Mouse (Mus musculus) intestine, embryonic 14.5 days (tissue): ENCODE results near the gene Shc1. TPM values are rescaled to one million over a fixed set of nuclear protein-coding genes. Genes with fewer than 3 reads are reported as not detected.

Experiments
- ATAC-seq: fragments of 200-750 bp; cut with Nextera tagmentation; replicated peaks from 2 replicates; pipeline ENCODE4 v1.8.0; 2017; ENCODE audit warnings: low read depth, moderate number of reproducible peaks, moderate TSS enrichment, moderate library complexity; ENCODE audit not compliant: low FRiP score, low TSS enrichment
- DNase-seq: peaks from one replicate; pipeline ENCODE4 v3.0.0-alpha.2; 2018; ENCODE audit warnings: low spot score
- H3K27ac ChIP-seq: fragments of 300-500 bp; sonication (generic); 2 replicates; pipeline ENCODE4 v1.5.1; 2014; ENCODE audit warnings: low read depth, mild to moderate bottlenecking, control low read depth
- H3K27me3 ChIP-seq: fragments of 300-500 bp; sonication (generic); replicated peaks from 2 replicates; pipeline ENCODE4 v1.6.1; 2014; ENCODE audit warnings: low read length, control low read depth; ENCODE audit not compliant: control insufficient read depth, insufficient read depth
- H3K36me3 ChIP-seq: fragments of 300-500 bp; sonication (generic); 2 replicates; pipeline ENCODE4 v1.6.1; 2014; ENCODE audit warnings: low read length, control low read depth; ENCODE audit not compliant: control insufficient read depth, insufficient read depth
- H3K4me1 ChIP-seq: fragments of 300-500 bp; sonication (generic); replicated peaks from 2 replicates; pipeline ENCODE4 v1.6.1; 2014; ENCODE audit warnings: low read length, control low read depth, mixed read lengths; ENCODE audit not compliant: control insufficient read depth, insufficient read depth
- H3K4me2 ChIP-seq: fragments of 300-500 bp; sonication (generic); 2 replicates; pipeline ENCODE4 v1.6.1; 2014; ENCODE audit warnings: low read length
- H3K4me3 ChIP-seq: fragments of 300-500 bp; sonication (generic); 2 replicates; pipeline ENCODE4 v1.5.1; 2014; ENCODE audit warnings: low read depth, low read length, control low read depth, mixed read lengths
- H3K9ac ChIP-seq: fragments of 300-500 bp; sonication (generic); 2 replicates; pipeline ENCODE4 v1.6.1; 2014; ENCODE audit warnings: mild to moderate bottlenecking, low read length
- H3K9me3 ChIP-seq: fragments of 300-500 bp; sonication (generic); 2 replicates; pipeline ENCODE4 v1.6.1; 2016; ENCODE audit warnings: low read length, control low read depth; ENCODE audit not compliant: control insufficient read depth
- WGBS: fragments of 180-500 bp; shearing (Covaris S2); extraction: QIAGEN DNeasy Blood & Tissue Kit; methylation state at CpG from one replicate; pipeline ENCODE4 v1.1.7; 2014; 5-methylcytosine and 5-hydroxymethylcytosine counted together
- polyA plus RNA-seq: library from polyadenylated mRNA; unstranded; fragments of >200 nt; fragmentation: Nextera tagmentation; extraction: Ambion mirVana; gene quantifications from 2 replicates; pipeline ENCODE4 v1.2.1, GENCODE M21; 2014

The Shc1 gene
- polyA plus RNA-seq, 1 experiment from 2014 or later, result 65.1 TPM

GRCm38 (mm10) chr3:89458372-89458964 is 40.2 kb downstream of the Shc1 start:
- peak overlapping the region; percentile 73 for H3K4me3 ChIP-seq
- DNase-seq (no peak), ATAC-seq (peak; percentile 67)
- WGBS, result 45% methylated on average over 13 of the region's 13 CpGs
- no peak overlapping the region for H3K9ac ChIP-seq
- H3K27me3 ChIP-seq, result no peaks in the 10 kb centered on the region
- H3K36me3 ChIP-seq, result 0 out of 2 replicates have a peak, but pooled peaks cover 6% of the 10 kb centered on the region
- no peaks in the 10 kb centered on the region for H3K9me3 ChIP-seq
- H3K27ac ChIP-seq, result peak overlapping the region; percentile 84; the same call in 1 of the 2 replicates
- 0 out of 2 replicates have a peak, but pooled peaks cover 3% of the 10 kb centered on the region for H3K4me1 ChIP-seq
- peak overlapping the region; percentile 73 for H3K4me2 ChIP-seq

DNA sequence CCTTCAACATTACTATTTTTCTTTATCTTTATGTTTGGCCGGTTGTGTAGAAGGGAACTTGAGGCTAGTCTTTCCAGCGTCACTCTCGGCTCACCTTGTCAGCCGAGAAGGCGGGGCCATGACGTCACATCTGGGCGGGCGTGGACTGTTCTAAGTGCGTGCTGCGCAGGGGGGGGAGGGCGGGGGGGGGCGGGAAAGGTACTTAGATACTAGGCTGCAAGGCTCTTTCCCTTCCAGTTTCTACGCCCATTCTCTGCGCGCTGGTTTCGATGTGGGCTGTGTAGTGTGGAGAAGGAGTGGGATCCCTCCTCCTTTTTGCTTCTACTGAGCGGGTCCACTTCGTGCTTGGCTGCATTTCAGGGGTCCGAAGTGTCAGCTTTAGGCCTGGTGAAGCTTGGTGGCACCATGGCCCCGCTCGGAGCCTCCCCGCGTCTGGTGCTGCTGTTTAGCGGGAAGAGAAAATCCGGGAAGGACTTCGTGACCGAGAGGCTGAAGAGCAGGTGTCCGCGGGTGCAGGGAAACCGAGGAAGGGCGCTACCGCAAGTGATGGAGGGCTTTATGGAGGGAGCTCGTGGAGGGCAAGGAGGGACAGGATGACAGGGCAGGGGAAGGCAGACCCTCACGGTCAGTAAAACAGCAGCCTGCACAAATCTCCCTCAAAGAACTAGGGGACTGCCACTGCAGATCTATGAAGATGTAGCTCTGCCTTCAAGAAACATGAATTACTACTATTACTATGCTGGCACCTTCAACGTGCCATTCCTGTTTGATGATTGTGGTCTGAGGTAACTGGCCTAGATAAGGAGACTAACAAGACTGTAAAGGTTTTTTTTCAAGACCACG is 40.9 kb downstream of the Shc1 start:
- Histone ChIP-seq H3K27me3 (no peaks in the 10 kb centered on the region), H3K9me3 (no peaks in the 10 kb centered on the region), H3K4me1 (0 out of 2 replicates have a peak, but pooled peaks cover 3% of the 10 kb centered on the region), H3K4me3 (peak overlapping the region; percentile 73), H3K27ac (peak overlapping the region; percentile 84), H3K9ac (peak overlapping the region; percentile 71), H3K4me2 (peak overlapping the region; percentile 73), H3K36me3 (0 out of 2 replicates have a peak, but pooled peaks cover 10% of the 10 kb centered on the region)
- WGBS, result under 1% methylated on average over 34 of the region's 36 CpGs
- peak; percentile 88 for ATAC-seq
- peak; percentile 98 for DNase-seq

- WGBS, result 54% methylated on average over 4 of the region's 4 CpGs
- Histone ChIP-seq H3K4me3 (no peak overlapping the region), H3K9me3 (no peaks in the 10 kb centered on the region), H3K36me3 (peaks cover 29% of the 10 kb centered on the region), H3K4me2 (no peak overlapping the region), H3K9ac (no peak overlapping the region), H3K4me1 (no peaks in the 10 kb centered on the region), H3K27ac (no peak overlapping the region), H3K27me3 (no peaks in the 10 kb centered on the region)
- DNase-seq (no peak), ATAC-seq (no peak)
Measured at GRCm38 (mm10) chr3:89468268-89468667, 50.0 kb downstream of the Shc1 start.

- peaks cover 17% of the 10 kb centered on the region for H3K36me3 ChIP-seq
- DNase-seq, result no peak
- 79% methylated on average over 7 of the region's 7 CpGs for WGBS
- no peaks in the 10 kb centered on the region for H3K4me1 ChIP-seq
- H3K4me2 ChIP-seq, result no peak overlapping the region
- no peak for ATAC-seq
- H3K27ac ChIP-seq, result no peak overlapping the region
- no peak overlapping the region for H3K4me3 ChIP-seq
- H3K9ac ChIP-seq, result no peak overlapping the region
- no peaks in the 10 kb centered on the region for H3K9me3 ChIP-seq
- H3K27me3 ChIP-seq, result no peaks in the 10 kb centered on the region
Measured at GRCm38 (mm10) chr3:89472280-89472679, 54.0 kb downstream of the Shc1 start.

DNA sequence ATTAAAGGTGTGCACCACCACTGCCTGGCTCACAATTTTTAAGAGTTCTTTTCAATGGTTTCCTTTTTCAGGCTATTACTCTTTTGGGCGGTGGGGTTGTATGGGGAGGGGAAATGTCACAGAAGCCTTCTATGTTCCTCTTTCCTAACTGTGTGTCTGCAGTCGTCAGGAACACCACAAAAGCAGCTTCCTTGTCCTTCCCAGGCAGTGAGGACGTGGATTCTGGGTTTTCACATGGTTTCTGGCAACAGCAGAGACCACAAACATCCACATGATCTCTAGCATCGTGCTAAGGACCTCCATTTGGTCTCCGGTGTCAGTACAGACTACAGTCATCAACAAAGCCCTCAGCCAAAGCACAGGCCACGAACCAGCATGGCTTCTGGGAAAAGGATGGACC is 55.6 kb downstream of the Shc1 start:
- DNase-seq, result no peak
- H3K4me1 ChIP-seq, result no peaks in the 10 kb centered on the region
- no peak for ATAC-seq
- no peak overlapping the region for H3K4me2 ChIP-seq
- WGBS, result 76% methylated on average over 6 of the region's 6 CpGs
- H3K27ac ChIP-seq, result no peak overlapping the region
- H3K27me3 ChIP-seq, result no peaks in the 10 kb centered on the region
- no peak overlapping the region for H3K9ac ChIP-seq
- no peaks in the 10 kb centered on the region for H3K9me3 ChIP-seq
- H3K36me3 ChIP-seq, result peaks cover 4% of the 10 kb centered on the region
- no peak overlapping the region for H3K4me3 ChIP-seq

GRCm38 (mm10) chr3:89479055-89479454 is 60.8 kb downstream of the Shc1 start:
- Histone ChIP-seq H3K27ac (no peak overlapping the region), H3K9me3 (no peaks in the 10 kb centered on the region), H3K9ac (no peak overlapping the region), H3K27me3 (no peaks in the 10 kb centered on the region), H3K36me3 (no peaks in the 10 kb centered on the region), H3K4me2 (no peak overlapping the region), H3K4me1 (no peaks in the 10 kb centered on the region), H3K4me3 (no peak overlapping the region)
- 66% methylated on average over 6 of the region's 6 CpGs for WGBS
- no peak for DNase-seq
- no peak for ATAC-seq

Other genes with a start within 250 kb of the Shc1 start
- 98.1 and 101 TPM in 2 replicates for gene Scamp3, start 241.0 kb upstream of the Shc1 start, polyA plus RNA-seq
- 27.6 and 29.3 TPM in 2 replicates for gene Fam189b, start 235.3 kb upstream of the Shc1 start, polyA plus RNA-seq
- gene Gba, start 215.5 kb upstream of the Shc1 start, polyA plus RNA-seq, result 39.2 and 41.0 TPM in 2 replicates
- gene Thbs3, start 203.3 kb upstream of the Shc1 start, polyA plus RNA-seq, result 19.2 and 19.4 TPM in 2 replicates
- gene Mtx1, start 191.4 kb upstream of the Shc1 start, polyA plus RNA-seq, result 214 and 216 TPM in 2 replicates
- 4.2 and 10.3 TPM in 2 replicates for gene Muc1, start 189.4 kb upstream of the Shc1 start, polyA plus RNA-seq
- gene Krtcap2, start 172.5 kb upstream of the Shc1 start, polyA plus RNA-seq, result 331 and 346 TPM in 2 replicates
- 3.3 and 3.5 TPM in 2 replicates for gene Trim46, start 172.1 kb upstream of the Shc1 start, polyA plus RNA-seq
- 143 and 188 TPM in 2 replicates for gene Dpm3, start 159.1 kb upstream of the Shc1 start, polyA plus RNA-seq
- gene Slc50a1, start 147.9 kb upstream of the Shc1 start, polyA plus RNA-seq, result 64.7 and 66.5 TPM in 2 replicates
- gene Efna1, start 137.3 kb upstream of the Shc1 start, polyA plus RNA-seq, result 46.2 and 46.6 TPM in 2 replicates
- 13.2 and 15.3 TPM in 2 replicates for gene Efna3, start 95.5 kb upstream of the Shc1 start, polyA plus RNA-seq
- 20.6 and 22.2 TPM in 2 replicates for gene Efna4, start 80.4 kb upstream of the Shc1 start, polyA plus RNA-seq
- 30.4 and 31.0 TPM in 2 replicates for gene Adam15, start 68.4 kb upstream of the Shc1 start, polyA plus RNA-seq
- 0.35 and 0.40 TPM in 2 replicates for gene Dcst2, start 56.5 kb upstream of the Shc1 start, polyA plus RNA-seq
- 0.15 and 0.34 TPM in 2 replicates for gene Dcst1, start 53.2 kb upstream of the Shc1 start, polyA plus RNA-seq
- 4.7 and 5.3 TPM in 2 replicates for gene Zbtb7b, start 23.7 kb upstream of the Shc1 start, polyA plus RNA-seq
- not detected in 2 replicates for gene Lenep, start 15.7 kb upstream of the Shc1 start, polyA plus RNA-seq
- gene Flad1, start 6.6 kb upstream of the Shc1 start, polyA plus RNA-seq, result 28.3 and 28.7 TPM in 2 replicates
- 510 and 525 TPM in 2 replicates for gene Cks1b, start 60 bp upstream of the Shc1 start, polyA plus RNA-seq
- gene Pygo2, start 11.8 kb downstream of the Shc1 start, polyA plus RNA-seq, result 40.8 and 45.5 TPM in 2 replicates
- 18.8 and 20.3 TPM in 2 replicates for gene Pbxip1, start 18.3 kb downstream of the Shc1 start, polyA plus RNA-seq
- 60.1 and 63.7 TPM in 2 replicates for gene Pmvk, start 36.1 kb downstream of the Shc1 start, polyA plus RNA-seq
- 5.6 and 6.3 TPM in 2 replicates for gene Kcnn3, start 101.7 kb downstream of the Shc1 start, polyA plus RNA-seq